Mouse (Mus musculus) ovary, postnatal 10 days (tissue): ENCODE data around the gene Pcsk6.
"Not testable (repeated sequence)": the region's sequence is repeated elsewhere in the genome, so short reads cannot be mapped to it uniquely, and the experiment has no call there.

Source experiments
- DNase-seq: peaks from one replicate; pipeline ENCODE4 v3.0.0; 2022; ENCODE audit warnings: low spot score

Gene Pcsk6

DNA sequence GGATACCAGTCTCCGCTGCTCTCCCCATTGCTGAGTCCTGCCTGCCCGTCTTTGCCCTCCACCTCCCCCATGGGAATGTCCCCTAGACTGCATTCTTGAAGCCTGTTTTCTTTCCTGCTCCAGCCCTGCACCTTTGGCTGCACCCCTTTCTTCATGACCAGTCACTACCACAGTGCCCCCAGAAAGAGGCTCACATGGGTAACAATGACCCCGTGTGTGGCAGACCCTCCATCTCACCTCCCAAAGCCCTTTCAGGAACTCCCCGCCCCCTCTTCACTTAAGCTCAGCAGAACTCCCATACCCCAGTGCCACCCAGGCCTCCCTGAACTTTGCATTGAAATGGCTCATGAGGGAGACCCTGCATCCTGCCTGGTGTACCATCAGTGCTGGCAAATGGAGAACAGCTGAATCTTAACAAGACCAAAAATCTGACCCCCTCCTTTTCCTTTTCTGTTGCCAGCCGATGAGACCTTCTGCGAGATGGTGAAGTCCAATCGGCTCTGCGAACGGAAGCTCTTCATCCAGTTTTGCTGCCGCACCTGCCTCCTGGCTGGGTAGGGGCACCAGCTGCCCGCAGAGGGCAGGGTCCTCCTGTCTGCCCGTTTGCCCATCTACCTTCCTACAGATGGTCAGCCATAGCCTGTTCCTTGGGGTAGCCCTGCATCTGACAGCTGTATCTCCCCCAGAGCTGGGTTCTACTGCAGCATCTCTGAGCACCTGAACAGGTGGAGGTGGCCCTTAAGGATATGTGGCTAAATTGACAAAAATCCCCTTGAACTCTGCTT lies 187.1 kb downstream of the Pcsk6 start:
- no peak for DNase-seq

DNA sequence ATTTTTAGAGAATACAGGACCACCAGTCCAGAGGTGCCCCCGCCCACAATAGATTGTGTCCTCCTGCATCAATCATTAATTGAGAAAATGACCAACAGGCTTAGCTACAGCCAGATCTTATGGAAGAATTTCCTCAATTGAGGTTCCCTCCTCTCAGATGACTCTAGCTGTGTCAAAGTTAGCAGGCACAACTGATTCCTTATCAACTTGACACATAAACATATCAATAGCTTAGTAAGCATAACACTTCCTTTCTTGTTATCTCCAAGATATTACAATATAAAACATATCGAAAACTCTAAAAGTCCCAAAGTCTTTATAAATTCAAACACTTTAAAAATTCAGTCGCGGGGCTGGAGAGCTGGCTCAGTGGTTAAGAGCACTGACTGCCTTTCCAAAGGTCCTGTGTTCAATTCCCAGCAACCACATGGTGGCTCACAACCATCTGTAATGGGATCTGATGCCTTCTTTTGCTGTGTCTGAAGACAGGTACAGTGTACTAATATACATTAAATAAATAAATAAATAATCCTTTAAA lies 192.5 kb downstream of the Pcsk6 start:
- no peak for DNase-seq

DNA sequence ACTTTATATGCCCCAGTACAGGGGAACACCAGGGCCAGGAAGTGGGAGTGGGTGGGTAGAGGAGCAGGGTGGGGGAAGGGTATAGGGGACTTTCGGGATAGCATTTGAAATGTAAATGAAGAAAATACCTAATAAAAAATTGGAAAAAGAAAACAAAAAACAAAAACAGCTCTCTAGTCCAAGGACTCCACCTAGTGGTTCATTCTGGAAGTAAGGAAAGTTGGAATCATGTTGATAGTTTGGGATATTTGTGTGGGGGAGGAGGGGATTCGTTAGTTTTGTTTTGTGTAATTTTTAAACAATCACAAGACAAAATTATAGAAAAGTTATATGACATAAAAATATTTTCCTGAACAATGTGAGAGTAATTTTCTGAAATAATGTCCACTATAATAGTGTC lies 193.8 kb downstream of the Pcsk6 start:
- not testable (repeated sequence) for DNase-seq

DNA sequence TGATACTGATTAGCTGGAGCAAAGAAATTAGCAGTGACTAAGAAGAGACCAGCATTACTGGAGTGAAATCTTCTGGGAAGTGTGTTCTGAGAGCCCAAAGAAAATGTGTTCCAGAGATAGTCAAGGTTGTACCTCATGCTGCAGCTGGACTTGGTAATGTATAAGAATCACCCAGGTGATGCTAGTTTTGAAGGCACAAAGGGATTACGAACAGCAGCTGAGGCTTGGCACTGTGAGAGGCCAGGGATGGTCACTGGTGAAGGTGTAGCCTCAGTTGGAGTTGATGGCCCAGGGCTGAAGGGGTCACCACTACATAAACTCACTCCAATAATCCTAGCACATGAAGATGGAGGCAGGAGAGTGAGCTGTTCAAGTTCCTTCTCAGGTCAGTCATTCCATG lies 197.2 kb downstream of the Pcsk6 start, which contains the start of gene Snrpa1:
TSS of gene Snrpa1 (plus strand) at position 301 of the 400 bp plus-strand sequence.
- DNase-seq, result no peak

DNA sequence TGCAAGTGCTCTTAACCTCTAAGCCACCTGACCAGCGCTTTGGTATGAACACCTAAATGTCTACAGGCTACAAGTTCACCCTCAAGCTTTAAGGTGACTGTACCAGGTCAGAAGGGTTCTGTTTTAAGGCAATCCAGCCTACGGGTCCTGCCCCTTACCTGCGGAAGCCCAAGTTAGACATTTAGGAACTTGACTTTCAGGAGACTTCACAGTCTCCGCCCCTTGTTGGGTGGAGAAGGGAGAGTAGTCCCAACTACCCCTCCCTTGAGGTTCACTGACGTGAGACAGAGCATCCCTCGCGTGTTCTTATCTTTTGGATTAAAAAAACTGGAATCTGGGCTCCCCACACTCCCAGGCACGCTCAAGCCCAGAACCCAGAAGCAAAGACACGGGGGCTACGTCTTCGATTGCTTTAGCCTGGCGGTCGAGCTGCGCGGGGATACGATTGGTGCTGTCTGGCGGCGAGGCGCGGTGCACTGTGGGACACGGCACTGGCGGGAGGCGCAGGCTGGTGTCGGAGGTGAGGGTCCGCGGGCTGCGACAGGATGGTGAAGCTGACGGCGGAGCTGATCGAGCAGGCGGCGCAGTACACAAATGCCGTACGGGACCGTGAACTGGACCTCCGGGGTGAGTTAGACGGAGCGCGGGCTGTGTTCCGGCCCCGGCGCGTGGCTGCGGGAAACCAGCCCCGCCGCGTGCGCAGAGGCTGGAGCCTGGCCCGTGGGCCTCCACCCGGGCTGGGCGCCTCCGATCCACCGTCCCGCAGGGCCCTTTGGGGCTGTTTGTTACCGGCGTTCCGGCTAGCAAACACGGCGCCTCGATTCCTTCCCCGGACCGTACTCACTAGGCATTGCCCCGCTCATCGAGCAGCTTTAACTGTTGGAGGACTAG lies 198.8 kb downstream of the Pcsk6 start:
- peak; percentile 86 for DNase-seq

DNA sequence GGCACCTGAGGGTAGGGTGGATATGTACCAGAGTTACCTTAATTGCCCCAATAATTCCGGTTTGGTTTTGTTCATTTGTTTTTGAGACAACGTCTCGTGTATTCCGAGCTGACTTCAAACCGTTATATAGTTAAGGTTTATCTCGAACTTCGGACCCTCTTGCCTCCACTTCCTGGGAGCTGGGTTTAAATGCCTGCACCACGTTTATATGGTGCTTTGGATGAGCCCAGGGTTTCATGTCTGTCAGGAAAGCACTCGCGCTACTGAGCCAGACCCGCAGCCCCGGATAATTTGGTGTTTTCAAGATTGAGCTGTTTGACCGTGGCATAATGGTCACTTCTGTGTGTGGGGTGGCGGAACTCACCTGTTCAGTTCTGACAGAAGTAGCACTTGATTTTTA lies 199.5 kb downstream of the Pcsk6 start:
- no peak for DNase-seq

DNA sequence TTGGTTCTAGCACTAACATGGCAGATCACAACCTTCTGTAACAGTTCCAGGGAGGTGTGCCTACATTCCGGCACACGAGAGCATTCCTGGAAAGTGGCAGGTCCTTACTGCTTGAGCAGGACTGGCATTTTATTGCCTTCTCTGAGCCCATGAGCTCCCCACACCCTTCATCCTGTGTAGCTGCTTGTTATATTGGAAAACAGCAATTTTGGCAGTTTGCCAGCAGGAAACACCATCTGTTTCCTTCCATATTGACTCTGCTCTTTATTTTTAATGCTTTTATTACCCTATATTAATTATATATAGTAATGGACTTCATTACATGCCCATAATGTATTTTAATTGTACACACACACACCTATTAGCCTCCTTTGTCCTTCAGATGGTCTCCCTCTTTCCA lies 214.9 kb downstream of the Pcsk6 start:
- no peak for DNase-seq

DNA sequence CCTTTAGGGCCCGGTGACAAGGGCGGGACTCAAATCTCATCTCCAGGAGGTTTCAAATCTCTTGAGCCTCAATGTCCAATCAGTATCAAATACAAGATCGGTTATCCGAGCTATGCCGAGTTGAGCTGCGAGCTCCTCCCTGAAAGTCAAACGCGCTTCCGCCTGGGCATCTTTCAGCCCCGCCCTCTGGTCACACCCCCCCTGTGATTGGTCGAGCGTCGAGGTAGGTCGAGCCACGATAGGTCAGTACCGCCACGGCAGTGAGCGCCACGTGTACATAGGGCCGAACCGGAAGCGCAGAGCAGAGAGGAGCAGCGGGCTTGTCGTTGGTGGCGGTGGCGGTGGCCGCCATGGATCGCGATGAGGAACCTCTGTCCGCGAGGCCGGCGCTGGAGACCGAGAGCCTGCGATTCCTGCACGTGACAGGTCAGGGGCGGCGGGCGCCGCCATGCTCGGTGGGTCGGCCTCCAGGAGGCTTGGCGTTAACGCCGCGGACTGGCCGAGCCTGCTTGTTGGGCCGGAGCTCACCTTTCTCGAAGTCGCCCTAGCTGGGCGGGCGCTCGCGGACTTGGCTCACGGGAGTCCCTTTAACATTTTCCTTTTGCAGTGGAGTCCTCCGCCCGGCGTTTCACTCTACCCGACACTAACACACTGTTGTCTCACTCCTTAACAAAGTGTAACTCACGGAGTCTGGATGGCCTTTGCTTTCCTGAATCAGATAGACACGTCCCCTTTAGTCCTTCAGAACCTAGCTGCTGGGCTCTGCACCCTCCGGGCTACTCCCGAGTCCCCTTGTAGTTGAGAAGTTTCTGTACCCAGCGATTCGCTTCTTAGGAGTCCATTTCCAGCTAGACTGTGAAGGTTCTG lies 218.1 kb downstream of the Pcsk6 start, which contains the start of gene Selenos:
TSS of gene Selenos (plus strand) at position 286 of the 867 bp plus-strand sequence.
- DNase-seq, result peak; percentile 76

DNA sequence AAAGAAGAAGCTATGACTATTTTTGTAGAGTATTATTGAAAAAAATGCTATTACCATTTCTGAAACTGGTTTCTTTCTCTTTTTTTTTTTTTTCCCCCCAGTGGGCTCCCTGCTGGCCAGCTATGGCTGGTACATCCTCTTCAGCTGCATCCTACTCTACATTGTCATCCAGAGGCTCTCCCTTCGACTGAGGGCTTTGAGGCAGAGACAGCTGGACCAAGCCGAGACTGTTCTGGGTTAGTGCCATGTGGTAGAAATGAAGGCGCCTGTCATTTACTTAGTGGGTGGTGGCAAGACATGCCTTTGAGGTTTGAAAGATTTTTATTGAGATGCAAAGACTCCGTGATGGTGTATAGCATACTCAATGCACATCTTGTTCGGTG lies 218.7 kb downstream of the Pcsk6 start:
- DNase-seq, result no peak

DNA sequence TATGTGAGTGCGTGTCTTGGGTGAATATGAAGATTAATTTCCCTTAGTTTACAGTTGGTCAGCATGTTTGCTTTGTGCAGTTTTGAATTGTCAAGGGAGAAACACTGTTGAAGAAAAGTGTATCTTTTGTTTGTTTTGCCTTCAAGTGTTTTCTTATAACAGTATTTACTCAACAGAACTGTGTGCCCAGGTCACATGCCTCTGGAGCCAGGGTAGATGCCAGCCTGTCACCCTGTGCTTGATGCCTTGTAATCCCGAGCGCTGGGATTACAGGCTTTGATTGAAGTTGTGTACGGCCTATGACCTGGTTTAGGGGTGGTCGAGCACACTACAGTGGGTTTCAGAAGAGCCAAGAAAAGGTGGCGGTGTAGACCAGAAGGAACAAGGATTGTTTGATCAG lies 222.2 kb downstream of the Pcsk6 start:
- DNase-seq, result no peak

DNA sequence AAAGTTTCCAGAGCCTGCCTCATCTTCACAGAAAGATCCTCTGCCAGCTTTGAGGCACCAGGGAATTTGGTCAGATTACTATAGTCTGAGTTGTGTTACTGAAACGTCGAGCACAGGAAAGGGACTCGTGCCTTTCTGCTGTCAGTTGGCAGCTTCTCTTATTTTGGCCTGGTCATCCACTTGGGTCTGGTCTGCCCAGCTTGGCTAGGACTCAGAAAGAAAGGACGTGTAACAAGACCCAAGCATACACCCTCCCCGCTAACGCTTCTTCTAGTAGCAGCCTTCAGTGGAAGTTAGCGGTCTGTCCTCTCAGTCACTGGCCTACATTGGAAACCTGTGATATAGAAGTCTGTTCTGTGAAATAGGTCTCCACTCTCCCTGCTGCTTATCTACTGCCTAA lies 223.0 kb downstream of the Pcsk6 start:
- DNase-seq, result no peak

DNA sequence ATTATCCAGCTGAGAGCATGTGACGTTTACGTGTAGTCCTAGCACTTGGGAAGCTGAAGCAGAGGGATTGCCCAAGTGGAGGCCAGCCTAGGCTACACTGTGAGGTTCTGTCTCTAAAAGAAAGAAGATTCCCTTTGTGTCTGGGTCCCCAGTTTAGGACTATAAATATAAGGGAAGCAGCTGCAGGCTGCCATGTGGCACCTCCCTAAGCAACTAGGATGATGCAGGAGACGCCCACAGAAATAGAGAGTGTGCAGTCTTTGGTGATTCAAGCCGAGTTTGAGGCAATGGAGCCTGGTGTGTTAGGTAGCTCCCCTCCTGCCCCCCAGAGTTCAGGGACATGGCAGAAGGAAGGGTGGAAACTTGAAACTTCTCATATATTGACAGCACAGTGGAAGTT lies 226.1 kb downstream of the Pcsk6 start:
- no peak for DNase-seq

DNA sequence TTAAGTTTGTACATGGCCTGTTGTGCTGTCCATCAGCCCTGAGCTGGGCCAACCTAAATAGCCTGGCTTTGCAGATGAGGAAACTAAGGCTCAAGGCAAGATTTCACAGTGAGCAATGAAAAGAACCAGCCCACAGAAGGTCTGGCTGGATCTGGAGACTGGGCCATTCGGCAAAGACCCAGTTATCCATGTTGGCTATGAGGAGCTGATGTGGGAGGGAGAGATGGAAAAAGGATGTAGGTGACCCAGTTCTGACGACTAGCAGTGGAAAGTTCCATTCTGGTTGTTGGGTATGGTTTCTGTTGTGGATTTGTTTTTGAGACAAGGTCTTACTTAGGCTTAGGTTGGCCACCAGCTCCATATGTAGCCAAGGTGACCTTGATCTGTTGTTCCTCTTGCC lies 226.5 kb downstream of the Pcsk6 start:
- no peak for DNase-seq

DNA sequence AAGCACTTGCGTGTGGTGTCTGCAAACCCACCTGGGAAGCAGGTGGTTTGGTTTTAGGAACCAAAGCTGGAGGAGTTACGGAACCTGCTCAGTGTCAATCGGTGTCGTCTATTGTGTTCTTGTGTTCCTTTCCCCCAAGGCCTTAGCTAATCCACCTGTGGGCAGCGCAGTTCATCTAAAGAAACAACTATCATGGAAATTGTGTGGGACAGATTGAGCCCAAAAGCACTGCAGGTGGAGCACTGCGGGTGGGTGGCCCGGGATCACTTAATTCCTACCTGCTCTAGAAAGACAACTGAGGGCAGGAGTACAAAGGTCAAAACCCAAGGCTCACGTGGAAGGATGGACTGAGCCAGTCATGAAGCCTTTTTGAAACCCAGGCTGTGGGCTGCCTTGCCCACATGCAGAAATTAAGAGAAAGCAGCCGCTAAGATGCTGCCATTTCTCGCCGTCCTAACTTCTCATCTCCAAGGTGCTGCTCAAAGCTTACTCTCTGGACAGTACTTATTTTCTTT lies 229.2 kb downstream of the Pcsk6 start:
- no peak for DNase-seq

DNA sequence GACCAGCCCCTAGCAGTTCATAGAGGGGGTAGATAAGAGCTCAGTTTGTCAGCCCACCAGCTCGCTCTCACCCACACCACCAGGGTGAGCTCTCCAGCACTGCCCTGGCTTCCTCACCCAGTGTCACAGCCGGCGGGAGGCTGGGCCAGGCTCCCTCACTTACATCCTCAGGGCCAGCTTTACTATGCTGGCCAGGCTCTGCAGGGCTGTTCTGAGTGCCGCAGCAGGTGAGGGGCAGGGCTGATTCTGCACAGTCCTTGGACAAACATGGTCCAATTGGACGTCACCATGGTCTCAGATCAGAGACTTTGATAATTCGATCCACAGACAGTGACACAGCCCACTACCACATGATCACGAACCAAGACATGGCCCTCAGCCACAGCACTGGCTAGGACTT lies 230.0 kb downstream of the Pcsk6 start:
- DNase-seq, result no peak

DNA sequence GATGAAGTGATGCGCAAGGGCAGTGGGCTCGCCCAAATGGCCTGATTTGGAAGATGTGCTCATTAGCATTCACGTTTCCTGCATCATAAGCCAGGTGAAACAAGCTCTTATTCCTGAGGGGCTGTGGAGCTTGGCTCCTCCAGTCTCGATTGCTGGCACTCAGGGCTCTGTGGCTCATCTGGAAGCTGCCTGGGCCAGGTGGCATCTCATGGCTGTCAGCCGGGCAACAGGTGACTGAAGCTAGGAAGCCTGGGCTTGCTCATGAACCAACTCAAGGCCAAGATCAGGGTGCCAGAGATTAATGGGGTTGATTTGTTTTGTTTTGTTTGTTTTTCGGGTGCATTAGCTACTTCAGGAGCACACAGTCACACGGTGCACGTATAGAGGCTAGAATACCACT lies 231.1 kb downstream of the Pcsk6 start:
- no peak for DNase-seq

DNA sequence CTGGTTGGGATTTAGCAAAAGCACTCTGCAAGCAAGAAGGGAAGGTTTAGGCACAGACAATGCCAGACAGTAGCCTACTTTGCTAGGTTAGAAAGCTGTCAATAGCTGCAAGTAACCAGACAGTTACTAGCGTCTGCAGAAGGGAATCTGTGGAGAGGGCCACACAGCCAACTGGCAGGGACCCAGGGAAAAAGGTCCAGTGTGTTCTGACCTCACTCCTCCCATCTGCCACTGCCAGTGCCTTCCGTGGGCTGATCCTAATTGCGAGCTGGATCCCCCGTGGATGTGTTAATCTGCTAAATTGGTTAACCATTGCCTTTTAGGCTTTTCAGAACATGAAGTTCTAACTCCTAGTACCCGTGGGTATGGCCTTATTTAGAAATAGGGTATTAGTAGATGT lies 232.6 kb downstream of the Pcsk6 start:
- DNase-seq, result no peak

DNA sequence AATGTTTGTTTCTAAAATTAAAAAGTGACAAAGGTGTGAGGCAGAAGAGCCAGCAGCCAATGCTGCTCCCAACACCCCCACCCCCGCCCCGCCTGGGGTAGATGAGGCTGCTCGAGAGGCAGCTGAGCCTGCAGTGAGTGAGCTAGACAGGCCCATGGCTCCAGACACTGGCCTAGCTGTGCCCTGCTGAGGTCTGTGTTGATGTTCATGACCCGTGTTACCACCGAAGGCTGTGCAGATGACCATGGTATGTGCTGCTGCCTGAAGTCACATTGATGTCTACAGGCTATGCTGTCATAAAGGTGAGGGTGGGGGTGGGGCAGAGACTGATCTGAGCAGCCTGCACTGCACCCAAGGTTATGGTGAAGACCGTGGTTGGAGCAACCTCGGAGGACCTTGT lies 237.3 kb downstream of the Pcsk6 start:
- DNase-seq, result no peak
